Mouse (Mus musculus): ENCODE measurements around the gene Mob3c. TPM values are rescaled to one million over a fixed set of nuclear protein-coding genes. Genes with fewer than 3 reads are reported as not detected.

Gene Mob3c
- total RNA-seq, 1 experiment: 4.0 TPM

Other genes starting within 250 kb of the Mob3c start
- not detected in 2 replicates for gene Cyp4a32, start 227.1 kb upstream of the Mob3c start, total RNA-seq (2012; rRNA removed)
- gene Cyp4b1, start 180.4 kb upstream of the Mob3c start, total RNA-seq (2012; rRNA removed): not detected in 2 replicates
- gene Efcab14, start 90.3 kb upstream of the Mob3c start, total RNA-seq (2012; rRNA removed): 17.1 and 20.2 TPM in 2 replicates
- gene Tex38, start 47.1 kb upstream of the Mob3c start, total RNA-seq (2012; rRNA removed): 0.74 TPM in 1 of 2 replicates, not detected in the other
- 17.8 and 22.1 TPM in 2 replicates for gene Atpaf1, start 43.3 kb upstream of the Mob3c start, total RNA-seq (2012; rRNA removed)
- gene Mknk1, start 11.1 kb downstream of the Mob3c start, total RNA-seq (2012; rRNA removed): 18.5 and 24.0 TPM in 2 replicates
- not detected in 2 replicates for gene Kncn, start 56.3 kb downstream of the Mob3c start, total RNA-seq (2012; rRNA removed)
- not detected in 2 replicates for gene 6430628N08Rik, start 62.6 kb downstream of the Mob3c start, total RNA-seq (2012; rRNA removed)
- 0.11 and 0.18 TPM in 2 replicates for gene Dmbx1, start 111.8 kb downstream of the Mob3c start, total RNA-seq (2012; rRNA removed)
- 5.9 and 15.5 TPM in 2 replicates for gene Faah, start 189.8 kb downstream of the Mob3c start, total RNA-seq (2012; rRNA removed)
- gene Nsun4, start 225.8 kb downstream of the Mob3c start, total RNA-seq (2012; rRNA removed): 24.8 and 36.8 TPM in 2 replicates
- gene Uqcrh, start 247.0 kb downstream of the Mob3c start, total RNA-seq (2012; rRNA removed): 405 and 420 TPM in 2 replicates
- 32.2 and 42.0 TPM in 2 replicates for gene Lrrc41, start 247.2 kb downstream of the Mob3c start, total RNA-seq (2012; rRNA removed)